Mouse (Mus musculus) heart, postnatal 0 days (tissue): ENCODE measurements at regions not wholly inside any gene's neighbourhood (a gene's known extent, or its start where the extent isn't known, plus 50 kb on each side); places are given as distances from the start of the nearest gene placed in this dataset.

Source experiments
- ATAC-seq: fragments of 200-750 bp; cut with Nextera tagmentation; 2 replicates; pipeline ENCODE4 v1.8.0; 2017; ENCODE audit warnings: low read depth, moderate number of reproducible peaks, moderate library complexity; ENCODE audit not compliant: insufficient read depth
- DNase-seq: peaks from one replicate; pipeline ENCODE4 v3.0.0-alpha.2; 2016; ENCODE audit warnings: low spot score
- H3K27ac ChIP-seq: fragments of 300-500 bp; sonication (generic); 2 replicates; pipeline ENCODE4 v1.5.1; 2014; ENCODE audit warnings: low read depth, mild to moderate bottlenecking
- H3K27me3 ChIP-seq: fragments of 300-500 bp; sonication (generic); 2 replicates; pipeline ENCODE4 v1.6.1; 2014; ENCODE audit warnings: low read length, mixed read lengths; ENCODE audit not compliant: control insufficient read depth, insufficient read depth
- H3K36me3 ChIP-seq: fragments of 300-500 bp; sonication (generic); replicated peaks from 2 replicates; pipeline ENCODE4 v1.6.1; 2014; ENCODE audit warnings: low read length, mixed read lengths; ENCODE audit not compliant: control insufficient read depth, insufficient read depth
- H3K4me1 ChIP-seq: fragments of 300-500 bp; sonication (generic); 2 replicates; pipeline ENCODE4 v1.6.1; 2014; ENCODE audit warnings: antibody characterized with exemption; ENCODE audit not compliant: control insufficient read depth, insufficient read depth
- H3K4me2 ChIP-seq: fragments of 300-500 bp; sonication (generic); 2 replicates; pipeline ENCODE4 v1.6.1; 2014; ENCODE audit warnings: low read depth, mild to moderate bottlenecking, low read length, moderate library complexity
- H3K4me3 ChIP-seq: fragments of 300-500 bp; sonication (generic); 2 replicates; pipeline ENCODE4 v1.5.1; 2014; ENCODE audit warnings: low read depth, low read length
- H3K9ac ChIP-seq: fragments of 300-500 bp; sonication (generic); replicated peaks from 2 replicates; pipeline ENCODE4 v1.6.1; 2014; ENCODE audit warnings: low read depth, low read length, mixed read lengths
- H3K9me3 ChIP-seq: fragments of 300-500 bp; sonication (generic); replicated peaks from 2 replicates; pipeline ENCODE4 v1.6.1; 2016; ENCODE audit warnings: low read length; ENCODE audit not compliant: control insufficient read depth
- CTCF ChIP-seq: IDR thresholded peaks from 2 replicates; pipeline ENCODE4 v1.5.1; 2016; ENCODE audit warnings: antibody characterized with exemption, control low read depth, low read depth
- EP300 ChIP-seq: IDR thresholded peaks from 2 replicates; pipeline ENCODE4 v1.6.1; 2016; ENCODE audit warnings: antibody characterized with exemption, low read depth
- WGBS: fragments of 180-500 bp; shearing (Covaris S2); extraction: QIAGEN DNeasy Blood & Tissue Kit; methylation state at CpG from one replicate; pipeline ENCODE4 v1.1.7; 2014; 5-methylcytosine and 5-hydroxymethylcytosine counted together

DNA sequence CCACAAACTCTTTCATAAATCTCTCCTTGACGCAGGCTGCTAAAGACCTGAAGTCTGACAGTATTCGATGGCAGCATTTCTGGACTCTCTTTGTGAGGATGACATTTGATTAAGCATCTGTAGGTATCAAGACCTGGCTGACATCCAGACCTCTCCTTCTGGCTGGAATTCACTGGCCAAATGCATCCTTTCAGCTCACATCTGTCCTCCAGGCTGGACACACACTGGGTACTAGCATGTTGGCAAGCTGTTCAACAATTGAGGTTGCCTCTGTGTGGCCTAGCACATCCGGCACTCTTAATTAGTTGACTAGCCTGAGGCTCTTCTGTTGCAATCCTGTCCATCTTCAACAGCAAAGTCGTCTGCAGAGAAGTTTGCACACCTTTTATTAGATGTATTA, 197.8 kb upstream of the Sgcd start:
- Histone ChIP-seq H3K4me1 (no peaks in the 10 kb centered on the region), H3K27me3 (no peaks in the 10 kb centered on the region), H3K36me3 (no peaks in the 10 kb centered on the region), H3K4me2 (no peak overlapping the region), H3K9ac (no peak overlapping the region), H3K27ac (no peak overlapping the region), H3K9me3 (no peaks in the 10 kb centered on the region), H3K4me3 (no peak overlapping the region)
- ATAC-seq, result no peak
- no peak for DNase-seq
- 74% methylated on average over 4 of the region's 4 CpGs for WGBS
- no peak for TF ChIP-seq EP300
- no peak for TF ChIP-seq CTCF

DNA sequence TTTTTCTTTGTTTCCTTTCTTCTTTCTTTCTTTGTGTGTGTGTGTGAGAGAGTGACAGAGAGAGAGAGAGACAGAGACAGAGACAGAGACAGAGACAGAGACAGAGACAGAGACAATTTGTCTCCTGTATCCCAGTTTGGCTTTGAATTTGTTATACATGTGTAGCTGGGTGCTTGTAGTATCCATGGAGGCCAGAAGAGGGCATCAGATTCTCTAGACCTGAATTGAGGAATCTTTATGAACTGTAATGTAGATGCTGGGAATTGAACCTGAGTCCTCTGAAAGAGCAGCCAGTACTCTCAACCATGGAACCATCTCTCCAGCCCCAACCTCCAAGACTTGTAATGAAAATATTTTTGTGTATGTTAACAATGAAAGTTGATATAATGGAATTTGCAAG, 190.2 kb upstream of the Sgcd start:
- no peak overlapping the region for H3K4me2 ChIP-seq
- H3K4me3 ChIP-seq, result no peak overlapping the region
- H3K36me3 ChIP-seq, result no peaks in the 10 kb centered on the region
- no peak overlapping the region for H3K9ac ChIP-seq
- no peaks in the 10 kb centered on the region for H3K27me3 ChIP-seq
- no peaks in the 10 kb centered on the region for H3K4me1 ChIP-seq
- no peak for DNase-seq
- ATAC-seq, result no peak
- H3K9me3 ChIP-seq, result no peaks in the 10 kb centered on the region
- no peak overlapping the region for H3K27ac ChIP-seq
- TF ChIP-seq CTCF (no peak), EP300 (no peak)

DNA sequence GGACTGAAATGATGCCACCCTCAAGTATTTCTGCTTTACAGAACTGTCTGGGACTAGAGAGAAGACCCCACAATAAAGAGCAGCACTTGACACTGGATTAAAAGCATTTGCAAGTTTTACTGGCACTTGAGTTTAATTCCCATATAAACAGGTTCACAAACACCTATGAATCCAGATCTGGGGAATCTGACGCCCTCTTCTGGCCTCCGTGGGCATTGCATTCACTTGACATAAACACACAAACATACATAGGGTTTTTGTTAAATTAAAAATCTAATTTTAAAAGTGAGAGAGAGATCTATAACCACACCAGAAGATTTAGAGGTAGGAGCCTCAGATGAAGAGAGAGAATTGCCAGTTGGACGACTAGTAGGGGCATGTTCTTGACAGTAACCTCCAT, 189.4 kb upstream of the Sgcd start:
- Histone ChIP-seq H3K36me3 (no peaks in the 10 kb centered on the region), H3K4me1 (no peaks in the 10 kb centered on the region), H3K4me2 (no peak overlapping the region), H3K27ac (no peak overlapping the region), H3K4me3 (no peak overlapping the region), H3K9ac (no peak overlapping the region), H3K27me3 (no peaks in the 10 kb centered on the region), H3K9me3 (no peaks in the 10 kb centered on the region)
- TF ChIP-seq EP300 (no peak), CTCF (no peak)
- DNase-seq (no peak), ATAC-seq (no peak)
- WGBS, result 39% methylated on average over 3 of the region's 3 CpGs

DNA sequence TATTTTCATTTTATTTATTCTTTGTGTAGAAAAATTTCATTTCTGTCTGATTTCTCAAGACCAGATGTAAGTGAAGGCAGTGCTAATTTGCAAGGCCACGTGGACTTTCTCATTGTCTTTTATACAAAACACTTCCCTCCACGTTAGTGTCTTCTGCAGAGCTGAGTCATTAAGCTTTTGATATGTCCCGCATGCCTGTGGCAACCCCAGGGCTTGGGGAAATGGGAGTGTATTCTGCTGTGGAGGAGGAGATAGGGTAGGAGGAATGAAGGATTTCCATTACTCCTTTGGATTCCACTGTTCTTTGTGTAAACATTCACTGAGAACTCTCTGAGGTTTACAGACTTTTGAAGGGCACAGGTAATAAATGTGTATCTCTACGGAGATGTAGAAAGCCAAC, 187.7 kb upstream of the Sgcd start:
- H3K36me3 ChIP-seq, result no peaks in the 10 kb centered on the region
- no peaks in the 10 kb centered on the region for H3K4me1 ChIP-seq
- no peak overlapping the region for H3K4me3 ChIP-seq
- TF ChIP-seq CTCF (no peak), EP300 (no peak)
- no peaks in the 10 kb centered on the region for H3K27me3 ChIP-seq
- ATAC-seq (no peak), DNase-seq (no peak)
- 44% methylated on average over 4 of the region's 4 CpGs for WGBS
- no peak overlapping the region for H3K27ac ChIP-seq
- H3K9ac ChIP-seq, result no peak overlapping the region
- no peak overlapping the region for H3K4me2 ChIP-seq
- H3K9me3 ChIP-seq, result no peaks in the 10 kb centered on the region

DNA sequence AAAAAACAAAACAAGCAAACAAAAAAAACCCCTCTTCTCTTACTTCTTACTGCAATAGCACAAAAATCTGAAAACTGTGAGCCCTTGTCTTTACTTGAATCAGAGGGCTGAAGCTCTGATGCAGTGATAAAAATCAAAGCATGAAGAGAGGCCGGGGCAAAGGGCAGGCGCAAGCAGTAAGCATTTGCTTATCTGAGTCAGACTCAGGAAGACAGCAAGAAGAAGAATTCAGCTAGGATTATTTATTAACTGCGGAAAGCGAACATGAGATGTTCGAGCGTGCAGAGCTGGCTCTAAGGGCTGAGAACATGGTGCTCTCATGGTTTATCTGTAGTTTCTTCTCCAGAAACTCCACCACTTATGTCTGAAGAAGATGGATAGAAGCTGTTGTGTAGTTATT, 163.4 kb upstream of the Sgcd start:
- 66% methylated on average over 6 of the region's 6 CpGs for WGBS
- DNase-seq (no peak), ATAC-seq (no peak)
- no peak overlapping the region for H3K9ac ChIP-seq
- H3K4me3 ChIP-seq, result no peak overlapping the region
- TF ChIP-seq EP300, result no peak
- TF ChIP-seq CTCF, result no peak
- H3K4me1 ChIP-seq, result no peaks in the 10 kb centered on the region
- H3K27me3 ChIP-seq, result no peaks in the 10 kb centered on the region
- no peaks in the 10 kb centered on the region for H3K36me3 ChIP-seq
- H3K4me2 ChIP-seq, result no peak overlapping the region
- no peaks in the 10 kb centered on the region for H3K9me3 ChIP-seq
- no peak overlapping the region for H3K27ac ChIP-seq

DNA sequence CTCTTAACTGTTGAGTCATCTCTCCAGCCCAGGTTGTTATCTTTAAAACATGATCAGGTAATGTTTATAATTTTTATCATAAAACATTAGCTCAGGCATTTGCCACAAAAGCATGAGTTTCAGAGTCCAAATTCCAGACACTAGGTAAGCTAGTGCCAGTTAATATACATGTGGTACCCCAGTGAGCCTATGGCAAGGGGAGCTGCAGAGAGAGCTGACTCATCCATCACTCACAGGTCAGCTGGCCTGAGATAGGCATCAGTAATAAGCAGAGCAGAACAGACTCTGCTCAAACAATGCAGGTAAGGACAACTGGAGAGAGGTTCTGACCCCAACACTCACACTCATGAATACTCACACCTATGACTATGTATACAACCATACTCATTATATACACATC, 144.6 kb upstream of the Sgcd start:
- TF ChIP-seq CTCF, result no peak
- TF ChIP-seq EP300, result no peak
- Histone ChIP-seq H3K9me3 (no peaks in the 10 kb centered on the region), H3K4me1 (no peaks in the 10 kb centered on the region), H3K9ac (no peak overlapping the region), H3K27me3 (no peaks in the 10 kb centered on the region), H3K4me3 (no peak overlapping the region), H3K36me3 (no peaks in the 10 kb centered on the region), H3K27ac (no peak overlapping the region), H3K4me2 (no peak overlapping the region)
- no peak for ATAC-seq
- no peak for DNase-seq
